Mouse (Mus musculus): ENCODE measurements around the gene Tdrd9. TPM values are rescaled to one million over a fixed set of nuclear protein-coding genes. Genes with fewer than 3 reads are reported as not detected.

Tdrd9 gene
- total and polyA plus RNA-seq, 2 experiments from 2014 or later = 0.39 to 1.5 TPM

DNA sequence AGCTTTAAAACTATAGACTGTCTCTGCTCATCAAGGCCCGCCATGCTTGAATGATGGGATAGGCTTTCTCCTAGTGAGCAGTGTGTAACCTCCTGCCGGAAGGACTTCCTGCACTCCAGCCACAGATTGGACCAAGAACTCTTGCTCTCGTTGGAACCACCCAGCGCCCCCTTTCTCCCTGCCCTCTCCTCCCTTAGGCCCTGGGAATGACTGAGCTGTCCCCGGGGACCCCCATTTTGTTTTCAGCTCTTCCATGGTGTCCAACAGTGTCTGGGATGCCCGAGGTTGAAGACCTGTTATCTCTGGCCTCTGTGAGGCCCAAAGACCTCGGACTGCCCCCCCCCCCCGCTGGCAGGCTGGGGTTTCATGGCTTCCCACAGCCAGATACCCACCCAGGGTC lies 108.6 kb downstream of the Tdrd9 start:
- 74% methylated on average over 8 of the region's 8 CpGs for WGBS
- Histone ChIP-seq H3K4me2 (ENCODE audit: low read depth, low read length, poor library complexity, severe bottlenecking) (no peak overlapping the region), H3K27ac (ENCODE audit: low read depth, low read length) (no peak overlapping the region), H3K9me3 (ENCODE audit: low read length) (no peaks in the 10 kb centered on the region), H3K4me1 (ENCODE audit: insufficient read depth, low read length) (no peaks in the 10 kb centered on the region), H3K27me3 (ENCODE audit: insufficient read depth, low read length) (no peaks in the 10 kb centered on the region), H3K9ac (replicated peaks; ENCODE audit: low read length, poor library complexity, severe bottlenecking) (no peak overlapping the region), H3K36me3 (ENCODE audit: insufficient read depth, low read length) (no peaks in the 10 kb centered on the region), H3K4me3 (ENCODE audit: low read depth, low read length) (no peak overlapping the region)
- no peak for TF ChIP-seq CTCF (IDR thresholded peaks at IDR 0.05)
- ATAC-seq (ENCODE audit: low FRiP score) (no peak), DNase-seq (ENCODE audit: low spot score) (no peak)

DNA sequence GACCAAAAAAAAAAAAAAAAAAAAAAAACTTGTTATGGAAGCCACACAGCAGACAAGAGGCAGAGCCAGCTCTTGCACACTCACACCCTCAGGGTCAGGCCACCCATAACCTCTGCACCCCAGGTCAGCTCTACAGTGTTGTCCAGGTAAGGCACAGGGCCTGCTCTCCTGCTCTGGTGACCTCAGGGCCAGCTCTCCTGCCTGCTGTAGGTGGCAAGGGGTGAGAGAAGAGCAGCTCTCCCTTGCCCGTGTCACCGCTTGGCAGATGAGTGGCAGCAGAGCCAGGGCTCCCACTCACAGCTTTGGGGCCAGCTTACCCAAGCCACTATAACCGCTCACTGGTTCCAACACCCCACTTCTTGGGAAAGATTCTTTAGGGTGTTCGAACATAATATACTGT lies 109.6 kb downstream of the Tdrd9 start:
- H3K4me1 ChIP-seq (ENCODE audit: insufficient read depth, low read length) = no peaks in the 10 kb centered on the region
- H3K4me2 ChIP-seq (ENCODE audit: low read depth, low read length, poor library complexity, severe bottlenecking) = no peak overlapping the region
- H3K27ac ChIP-seq (ENCODE audit: low read depth, low read length) = no peak overlapping the region
- no peak for TF ChIP-seq CTCF (IDR thresholded peaks at IDR 0.05)
- WGBS = 92% methylated on average over 4 of the region's 4 CpGs
- ATAC-seq (ENCODE audit: low FRiP score) (no peak), DNase-seq (ENCODE audit: low spot score) (no peak)
- no peak overlapping the region for H3K4me3 ChIP-seq (ENCODE audit: low read depth, low read length)
- no peaks in the 10 kb centered on the region for H3K9me3 ChIP-seq (ENCODE audit: low read length)
- no peak overlapping the region for H3K9ac ChIP-seq (replicated peaks; ENCODE audit: low read length, poor library complexity, severe bottlenecking)
- no peaks in the 10 kb centered on the region for H3K27me3 ChIP-seq (ENCODE audit: insufficient read depth, low read length)
- no peaks in the 10 kb centered on the region for H3K36me3 ChIP-seq (ENCODE audit: insufficient read depth, low read length)

DNA sequence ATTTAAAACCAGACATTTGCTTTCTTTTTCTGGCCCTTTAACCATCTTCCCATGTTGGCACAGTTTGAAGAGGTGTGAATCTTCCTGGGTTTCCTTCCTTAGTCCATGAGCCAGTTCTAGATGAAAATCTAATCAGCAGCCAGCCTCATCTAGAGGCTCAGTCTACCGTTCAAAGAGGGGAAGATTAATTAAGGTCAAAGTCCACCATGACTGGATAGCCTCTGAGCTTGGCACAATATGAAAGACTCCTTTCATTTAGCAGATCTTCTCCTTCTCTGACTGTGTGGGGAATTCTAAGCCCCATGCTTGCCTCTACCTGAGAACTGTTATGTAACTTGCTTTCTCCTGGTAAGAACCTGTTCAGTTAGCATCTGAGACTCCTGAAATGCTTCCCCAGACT lies 110.9 kb downstream of the Tdrd9 start:
- Histone ChIP-seq H3K27me3 (ENCODE audit: insufficient read depth, low read length) (no peaks in the 10 kb centered on the region), H3K4me1 (ENCODE audit: insufficient read depth, low read length) (no peaks in the 10 kb centered on the region), H3K36me3 (ENCODE audit: insufficient read depth, low read length) (no peaks in the 10 kb centered on the region), H3K27ac (ENCODE audit: low read depth, low read length) (no peak overlapping the region), H3K4me2 (ENCODE audit: low read depth, low read length, poor library complexity, severe bottlenecking) (no peak overlapping the region), H3K9ac (replicated peaks; ENCODE audit: low read length, poor library complexity, severe bottlenecking) (no peak overlapping the region), H3K4me3 (ENCODE audit: low read depth, low read length) (no peak overlapping the region), H3K9me3 (ENCODE audit: low read length) (no peaks in the 10 kb centered on the region)
- TF ChIP-seq CTCF (IDR thresholded peaks at IDR 0.05) = no peak
- 52% methylated on average over 1 of the region's 1 CpGs for WGBS
- no peak for ATAC-seq (ENCODE audit: low FRiP score)
- no peak for DNase-seq (ENCODE audit: low spot score)

DNA sequence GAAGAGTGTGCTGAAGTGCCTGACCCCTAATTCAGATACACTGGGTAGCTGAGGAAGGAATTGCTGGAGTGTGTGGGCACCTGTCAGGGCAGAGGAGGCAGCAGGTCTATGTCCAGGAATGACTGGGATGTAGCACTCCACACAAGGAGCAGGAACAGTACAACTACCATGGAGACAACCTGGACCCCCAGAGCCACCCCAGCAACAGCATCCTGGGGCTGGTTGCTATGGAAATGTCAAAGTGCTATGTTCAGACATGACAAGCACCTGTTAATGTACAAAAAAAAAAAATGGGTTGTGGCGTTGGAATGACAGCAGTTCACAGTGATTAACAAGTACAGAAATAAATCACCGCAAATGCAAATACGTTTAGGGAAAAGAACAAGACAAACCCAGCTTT lies 114.9 kb downstream of the Tdrd9 start:
- H3K36me3 ChIP-seq (ENCODE audit: insufficient read depth, low read length) = no peaks in the 10 kb centered on the region
- no peaks in the 10 kb centered on the region for H3K9me3 ChIP-seq (ENCODE audit: low read length)
- 89% methylated on average over 3 of the region's 3 CpGs for WGBS
- no peaks in the 10 kb centered on the region for H3K27me3 ChIP-seq (ENCODE audit: insufficient read depth, low read length)
- no peak overlapping the region for H3K4me2 ChIP-seq (ENCODE audit: low read depth, low read length, poor library complexity, severe bottlenecking)
- H3K9ac ChIP-seq (replicated peaks; ENCODE audit: low read length, poor library complexity, severe bottlenecking) = no peak overlapping the region
- ATAC-seq (ENCODE audit: low FRiP score) (no peak), DNase-seq (ENCODE audit: low spot score) (no peak)
- H3K4me1 ChIP-seq (ENCODE audit: insufficient read depth, low read length) = no peaks in the 10 kb centered on the region
- no peak overlapping the region for H3K4me3 ChIP-seq (ENCODE audit: low read depth, low read length)
- TF ChIP-seq CTCF (IDR thresholded peaks at IDR 0.05) = no peak
- H3K27ac ChIP-seq (ENCODE audit: low read depth, low read length) = no peak overlapping the region

DNA sequence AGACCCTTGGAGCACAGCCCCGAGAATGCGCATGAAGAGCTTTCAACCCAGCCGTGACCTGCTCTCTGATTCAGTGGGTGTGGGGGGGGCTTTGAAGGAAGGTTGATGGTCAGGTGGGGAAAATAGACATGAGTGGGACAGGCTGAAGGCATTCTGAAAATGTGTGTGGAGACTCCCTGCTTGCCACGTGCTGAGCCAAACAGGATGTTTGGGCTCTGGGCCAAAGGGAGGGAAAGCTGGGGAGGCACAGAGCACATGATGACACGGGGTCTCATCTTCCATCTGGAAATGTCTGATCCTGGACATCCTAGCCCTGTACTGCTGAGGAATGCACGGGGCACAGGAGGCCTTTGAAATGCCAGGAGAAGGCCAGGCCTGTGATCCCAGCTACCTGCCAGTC lies 115.4 kb downstream of the Tdrd9 start:
- Histone ChIP-seq H3K27ac (ENCODE audit: low read depth, low read length) (no peak overlapping the region), H3K9me3 (ENCODE audit: low read length) (no peaks in the 10 kb centered on the region), H3K9ac (replicated peaks; ENCODE audit: low read length, poor library complexity, severe bottlenecking) (no peak overlapping the region), H3K4me2 (ENCODE audit: low read depth, low read length, poor library complexity, severe bottlenecking) (no peak overlapping the region), H3K36me3 (ENCODE audit: insufficient read depth, low read length) (no peaks in the 10 kb centered on the region), H3K4me1 (ENCODE audit: insufficient read depth, low read length) (no peaks in the 10 kb centered on the region), H3K27me3 (ENCODE audit: insufficient read depth, low read length) (no peaks in the 10 kb centered on the region), H3K4me3 (ENCODE audit: low read depth, low read length) (no peak overlapping the region)
- no peak for TF ChIP-seq CTCF (IDR thresholded peaks at IDR 0.05)
- DNase-seq (ENCODE audit: low spot score) (no peak), ATAC-seq (ENCODE audit: low FRiP score) (no peak)
- WGBS = 65% methylated on average over 6 of the region's 6 CpGs

DNA sequence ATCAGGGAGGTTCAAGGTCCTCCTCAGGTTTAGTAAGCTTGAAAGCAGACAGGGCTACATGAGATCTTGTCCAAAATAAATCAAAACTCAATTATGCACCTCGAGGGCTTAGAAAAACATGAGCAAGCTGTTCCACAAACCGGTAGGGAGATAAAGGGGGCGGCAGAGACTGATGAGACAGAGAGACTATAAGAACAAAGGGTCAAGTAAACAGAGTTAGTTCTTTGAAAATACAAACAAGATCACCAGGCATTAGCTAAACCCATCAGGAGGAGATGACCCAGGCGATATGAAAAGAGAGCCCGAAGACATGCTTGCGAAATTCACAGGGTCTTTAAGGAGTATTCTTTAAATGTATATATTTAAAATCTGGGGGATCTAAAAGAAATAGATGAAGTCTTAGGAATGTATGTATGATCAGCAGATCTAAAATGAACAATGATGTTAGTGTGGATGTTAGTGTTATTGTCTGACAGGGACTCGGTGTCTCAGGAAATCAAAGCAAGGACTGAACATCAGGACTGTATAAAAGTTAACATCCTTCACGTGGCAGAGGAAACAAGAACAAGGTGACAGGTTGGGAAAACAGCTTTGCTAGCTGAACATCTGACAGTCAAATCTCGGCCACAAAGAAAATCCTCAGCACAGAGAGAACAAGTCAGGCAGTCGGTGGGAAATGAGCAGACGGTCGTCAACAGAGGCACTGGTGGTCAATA lies 117.4 kb downstream of the Tdrd9 start:
- Histone ChIP-seq H3K27ac (ENCODE audit: low read depth, low read length) (no peak overlapping the region), H3K9ac (replicated peaks; ENCODE audit: low read length, poor library complexity, severe bottlenecking) (no peak overlapping the region), H3K4me3 (ENCODE audit: low read depth, low read length) (no peak overlapping the region), H3K9me3 (ENCODE audit: low read length) (no peaks in the 10 kb centered on the region), H3K36me3 (ENCODE audit: insufficient read depth, low read length) (no peaks in the 10 kb centered on the region), H3K4me2 (ENCODE audit: low read depth, low read length, poor library complexity, severe bottlenecking) (no peak overlapping the region), H3K27me3 (ENCODE audit: insufficient read depth, low read length) (no peaks in the 10 kb centered on the region), H3K4me1 (ENCODE audit: insufficient read depth, low read length) (no peaks in the 10 kb centered on the region)
- ATAC-seq (ENCODE audit: low FRiP score) = no peak
- no peak for DNase-seq (ENCODE audit: low spot score)
- no peak for TF ChIP-seq CTCF (IDR thresholded peaks at IDR 0.05)
- 65% methylated on average over 12 of the region's 12 CpGs for WGBS
